Mouse (Mus musculus) limb, embryonic 15.5 days (tissue): ENCODE data around the gene Arhgap27. TPM values are rescaled to one million over a fixed set of nuclear protein-coding genes. Genes with fewer than 3 reads are reported as not detected.
"Not testable (repeated sequence)": the region's sequence is repeated elsewhere in the genome, so short reads cannot be mapped to it uniquely, and the experiment has no call there.

Source experiments
- ATAC-seq: fragments of 200-750 bp; cut with Nextera tagmentation; 2 replicates; pipeline ENCODE4 v1.8.0; 2017; ENCODE audit warnings: low read depth, moderate TSS enrichment; ENCODE audit not compliant: insufficient number of reproducible peaks, low FRiP score, low TSS enrichment
- H3K27ac ChIP-seq: fragments of 300-500 bp; sonication (generic); 2 replicates; pipeline ENCODE4 v1.5.1; 2015; ENCODE audit warnings: moderate library complexity, mild to moderate bottlenecking, inconsistent platforms
- H3K27me3 ChIP-seq: fragments of 300-500 bp; sonication (generic); 2 replicates; pipeline ENCODE4 v1.6.1; 2015; ENCODE audit warnings: inconsistent platforms
- H3K36me3 ChIP-seq: fragments of 300-500 bp; sonication (generic); 2 replicates; pipeline ENCODE4 v1.6.1; 2015; ENCODE audit warnings: inconsistent platforms
- H3K4me1 ChIP-seq: fragments of 300-500 bp; sonication (generic); 2 replicates; pipeline ENCODE4 v1.6.1; 2015; ENCODE audit warnings: inconsistent platforms
- H3K4me2 ChIP-seq: fragments of 300-500 bp; sonication (generic); 2 replicates; pipeline ENCODE4 v1.6.1; 2015; ENCODE audit warnings: mild to moderate bottlenecking, inconsistent platforms
- H3K4me3 ChIP-seq: fragments of 300-500 bp; sonication (generic); 2 replicates; pipeline ENCODE4 v1.5.1; 2015; ENCODE audit warnings: mild to moderate bottlenecking, inconsistent platforms
- H3K9ac ChIP-seq: fragments of 300-500 bp; sonication (generic); 2 replicates; pipeline ENCODE4 v1.6.1; 2015; ENCODE audit warnings: inconsistent platforms
- H3K9me3 ChIP-seq: fragments of 300-500 bp; sonication (generic); 2 replicates; pipeline ENCODE4 v1.6.1; 2016; ENCODE audit warnings: inconsistent platforms
- WGBS: fragments of 180-500 bp; shearing (Covaris S2); methylation state at CpG from one replicate; pipeline ENCODE4 v1.1.7; 2015; 5-methylcytosine and 5-hydroxymethylcytosine counted together
- polyA plus RNA-seq: library from polyadenylated mRNA; unstranded; fragments of >200 nt; fragmentation: Nextera tagmentation; extraction: Ambion mirVana; gene quantifications from 2 replicates; pipeline ENCODE4 v1.2.1, GENCODE M21; 2015

Gene Arhgap27
- polyA plus RNA-seq, 1 experiment from 2014 or later, result 14.0 TPM

DNA sequence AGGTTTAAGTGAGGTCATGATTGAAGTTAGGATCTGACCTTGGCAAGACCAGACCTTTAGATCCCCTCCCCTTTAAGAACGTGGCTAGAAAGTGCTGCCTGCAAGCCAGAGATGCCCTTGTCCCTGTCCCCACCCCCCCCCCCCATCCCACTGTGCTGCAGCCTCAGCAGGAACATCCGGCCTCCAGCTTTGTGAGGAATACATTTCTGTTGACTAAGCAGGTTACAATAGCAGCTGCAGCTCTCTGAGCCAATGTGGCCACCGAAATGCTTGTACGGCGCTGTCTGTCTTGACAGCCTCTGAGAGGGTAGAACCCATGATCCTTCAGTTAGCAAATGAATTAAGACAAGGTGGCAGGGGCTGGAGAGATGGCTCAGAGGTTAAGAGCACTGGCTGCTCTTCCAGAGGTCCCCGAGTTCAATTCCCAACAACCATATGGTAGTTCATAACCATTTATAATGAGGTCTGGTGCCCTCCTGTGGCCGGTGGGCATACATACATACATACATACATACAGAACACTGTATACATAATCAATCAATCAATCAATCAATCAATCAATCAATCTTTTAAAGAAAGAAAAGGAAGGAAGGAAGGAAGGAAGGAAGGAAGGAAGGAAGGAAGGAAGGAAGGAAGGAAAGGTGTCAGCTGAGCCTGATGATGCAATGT lies 32.7 kb downstream of the Arhgap27 start:
- Histone ChIP-seq H3K4me2 (no peak overlapping the region), H3K27ac (no peak overlapping the region), H3K9ac (no peak overlapping the region), H3K27me3 (peaks cover 38% of the 10 kb centered on the region), H3K36me3 (no peaks in the 10 kb centered on the region), H3K4me3 (no peak overlapping the region), H3K9me3 (no peaks in the 10 kb centered on the region), H3K4me1 (peaks cover 32% of the 10 kb centered on the region)
- 69% methylated on average over 7 of the region's 7 CpGs for WGBS
- ATAC-seq, result no peak

DNA sequence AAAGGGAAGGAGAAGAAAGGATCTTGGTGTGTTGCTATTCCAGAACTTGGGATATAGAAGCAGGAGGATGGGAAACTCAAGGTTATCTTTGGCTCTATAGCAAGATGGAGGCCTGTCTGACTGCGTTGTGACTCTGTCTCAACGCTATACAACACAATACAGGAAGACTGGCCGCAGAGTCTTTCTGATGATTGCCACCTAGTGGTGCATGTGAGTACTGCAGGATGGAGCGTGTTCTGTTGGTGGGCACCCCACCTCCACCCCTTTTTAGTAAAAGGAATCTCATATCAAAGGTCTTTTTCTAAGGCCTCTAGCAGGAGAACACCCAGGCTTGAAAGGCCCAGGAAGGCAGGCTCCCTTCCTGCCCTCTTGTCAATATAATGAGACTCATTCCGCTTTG lies 36.5 kb downstream of the Arhgap27 start:
- Histone ChIP-seq H3K4me1 (peaks cover 21% of the 10 kb centered on the region), H3K9ac (no peak overlapping the region), H3K4me3 (no peak overlapping the region), H3K36me3 (no peaks in the 10 kb centered on the region), H3K27ac (no peak overlapping the region), H3K27me3 (peaks cover 12% of the 10 kb centered on the region), H3K9me3 (no peaks in the 10 kb centered on the region), H3K4me2 (no peak overlapping the region)
- ATAC-seq, result no peak
- 13% methylated on average over 5 of the region's 5 CpGs for WGBS

DNA sequence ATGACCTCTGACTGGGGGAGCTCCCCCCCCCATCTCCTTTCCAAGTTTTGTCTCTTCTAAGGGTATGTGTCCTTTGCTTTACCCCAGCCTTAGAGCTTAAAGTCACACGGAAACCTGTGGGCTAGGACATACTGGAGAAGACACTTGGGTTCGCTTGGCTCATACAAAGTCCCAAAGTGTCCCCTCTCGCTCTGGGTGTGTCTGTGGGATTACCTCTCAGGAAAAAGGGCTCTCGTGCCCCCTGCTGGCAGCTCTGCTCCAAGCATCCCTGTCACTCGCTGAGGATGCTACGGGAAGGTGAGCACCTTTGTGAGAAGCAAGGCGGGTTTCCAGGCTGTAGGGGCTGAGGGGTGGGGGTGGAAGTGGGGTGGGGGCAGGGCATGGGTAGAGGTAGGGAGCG lies 38.3 kb downstream of the Arhgap27 start:
- Histone ChIP-seq H3K4me3 (no peak overlapping the region), H3K27me3 (peaks cover 7% of the 10 kb centered on the region; the same call in 1 of the 2 replicates), H3K9ac (no peak overlapping the region), H3K9me3 (no peaks in the 10 kb centered on the region), H3K4me1 (peaks cover 21% of the 10 kb centered on the region), H3K4me2 (no peak overlapping the region), H3K36me3 (no peaks in the 10 kb centered on the region), H3K27ac (no peak overlapping the region)
- WGBS, result 15% methylated on average over 8 of the region's 8 CpGs
- ATAC-seq, result no peak

DNA sequence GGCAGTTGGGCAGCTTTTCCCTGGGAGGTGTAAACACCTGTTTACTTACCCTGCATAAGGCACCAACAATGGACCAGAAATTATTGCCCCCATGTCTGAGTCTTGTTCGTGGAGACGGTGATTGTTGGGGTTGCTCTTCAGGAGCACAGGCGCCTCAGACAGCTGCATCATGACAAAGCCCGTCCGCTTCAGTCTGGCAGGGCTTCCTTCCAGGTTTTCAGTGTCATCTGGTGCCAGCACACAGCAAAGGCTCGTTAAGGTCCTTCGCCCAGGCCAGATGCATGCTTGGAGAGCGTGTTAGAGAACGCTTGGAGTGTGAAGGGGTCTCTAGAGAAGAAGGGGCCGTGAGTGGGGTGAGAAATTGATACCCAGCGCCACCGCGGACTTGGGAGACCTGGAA lies 38.8 kb downstream of the Arhgap27 start:
- ATAC-seq, result no peak
- Histone ChIP-seq H3K4me1 (peaks cover 23% of the 10 kb centered on the region), H3K4me3 (no peak overlapping the region), H3K27ac (no peak overlapping the region), H3K9ac (no peak overlapping the region), H3K9me3 (no peaks in the 10 kb centered on the region), H3K36me3 (no peaks in the 10 kb centered on the region), H3K4me2 (no peak overlapping the region), H3K27me3 (peaks cover 7% of the 10 kb centered on the region; the same call in 1 of the 2 replicates)
- WGBS, result 41% methylated on average over 13 of the region's 13 CpGs

DNA sequence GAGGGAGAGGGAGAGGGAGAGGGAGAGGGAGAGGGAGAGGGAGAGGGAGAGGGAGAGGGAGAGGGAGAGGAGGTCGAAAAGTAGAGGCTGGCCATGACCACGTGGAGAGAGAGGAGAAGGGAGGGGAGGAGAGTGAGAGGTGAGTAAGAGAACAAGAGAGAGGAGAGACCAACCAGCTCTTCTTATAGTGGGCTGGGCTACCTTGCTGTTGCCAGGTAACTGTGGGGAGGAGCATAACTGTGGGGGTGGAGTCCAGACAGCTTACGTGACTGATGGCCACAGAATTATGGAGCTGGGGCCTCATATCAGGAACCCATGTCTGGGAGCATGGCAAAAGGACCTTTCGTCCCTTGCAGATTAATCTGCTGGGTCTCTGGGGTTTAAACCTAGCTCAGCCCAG lies 40.7 kb downstream of the Arhgap27 start:
- peaks cover 23% of the 10 kb centered on the region for H3K4me1 ChIP-seq
- H3K27ac ChIP-seq, ATAC-seq, H3K27me3 ChIP-seq, H3K4me2 ChIP-seq, H3K4me3 ChIP-seq, H3K9me3 ChIP-seq, H3K9ac ChIP-seq, H3K36me3 ChIP-seq: not testable (repeated sequence)
- WGBS, result 35% methylated on average over 4 of the region's 4 CpGs

DNA sequence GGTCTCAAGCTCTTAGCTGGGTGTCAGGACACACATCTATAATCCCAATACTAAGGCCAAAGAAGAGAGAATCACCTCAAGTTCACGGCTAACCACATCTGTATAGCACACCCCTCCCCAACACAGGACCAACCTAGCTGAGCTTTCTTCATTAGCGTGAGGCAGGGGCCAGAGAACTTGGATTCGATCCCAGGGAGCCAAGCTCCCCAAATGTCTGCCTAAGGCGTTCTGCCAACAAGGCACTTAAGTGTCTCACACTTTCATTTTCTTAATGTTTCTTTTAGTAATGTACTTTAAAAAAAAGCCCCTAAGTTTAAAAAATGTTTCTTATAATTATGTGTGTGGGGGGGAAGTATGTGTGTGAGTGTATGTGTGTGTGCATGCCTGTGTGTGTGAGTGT lies 42.8 kb downstream of the Arhgap27 start:
- Histone ChIP-seq H3K9ac (no peak overlapping the region), H3K4me3 (no peak overlapping the region), H3K27ac (no peak overlapping the region), H3K9me3 (no peaks in the 10 kb centered on the region), H3K4me2 (no peak overlapping the region), H3K36me3 (no peaks in the 10 kb centered on the region), H3K27me3 (0 out of 2 replicates have a peak, but pooled peaks cover 7% of the 10 kb centered on the region), H3K4me1 (peaks cover 23% of the 10 kb centered on the region)
- 27% methylated on average over 4 of the region's 4 CpGs for WGBS
- ATAC-seq, result no peak

DNA sequence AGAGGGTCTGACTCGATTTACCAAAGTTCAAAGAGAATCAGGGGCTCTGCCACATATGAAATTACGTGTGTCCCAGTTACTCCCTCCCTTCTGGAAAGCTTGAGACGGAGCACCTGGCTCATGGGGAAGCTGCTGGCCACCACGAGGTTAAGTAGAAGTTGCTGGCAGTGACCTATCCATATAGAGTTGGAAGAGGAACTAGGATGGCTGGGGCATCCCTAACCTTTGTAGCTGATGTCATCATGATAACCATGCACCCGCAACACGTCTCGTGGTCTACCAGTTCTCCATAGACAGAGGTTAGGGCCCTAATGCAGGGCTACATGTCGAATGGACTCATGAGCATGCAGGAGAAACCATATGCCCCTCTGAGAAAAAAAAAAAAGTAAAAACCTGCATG lies 43.3 kb downstream of the Arhgap27 start:
- H3K4me3 ChIP-seq, result no peak overlapping the region
- H3K9me3 ChIP-seq, result no peaks in the 10 kb centered on the region
- WGBS, result 82% methylated on average over 8 of the region's 8 CpGs
- no peaks in the 10 kb centered on the region for H3K36me3 ChIP-seq
- ATAC-seq, result no peak
- H3K4me2 ChIP-seq, result no peak overlapping the region
- H3K9ac ChIP-seq, result no peak overlapping the region
- no peak overlapping the region for H3K27ac ChIP-seq
- peaks cover 23% of the 10 kb centered on the region for H3K4me1 ChIP-seq
- 0 out of 2 replicates have a peak, but pooled peaks cover 7% of the 10 kb centered on the region for H3K27me3 ChIP-seq

DNA sequence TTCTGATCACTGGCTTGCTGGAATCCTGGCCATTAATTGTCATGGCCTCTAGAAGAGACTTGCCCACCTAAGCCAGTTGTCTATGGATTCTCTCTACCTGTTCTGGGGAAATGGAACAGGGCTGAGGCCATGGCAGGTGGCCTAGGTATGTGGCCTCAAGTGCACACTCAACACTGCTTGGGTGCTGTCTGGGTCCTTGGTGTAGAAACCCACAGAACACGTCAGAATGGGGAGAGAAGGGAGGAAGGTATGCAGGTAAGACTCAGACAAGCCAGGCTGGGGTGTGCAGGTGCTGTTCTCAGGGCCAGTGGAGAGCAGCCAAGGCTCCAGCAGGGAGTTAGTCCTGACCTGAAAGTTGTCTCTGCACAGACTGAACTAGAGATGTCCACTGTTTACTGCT lies 45.5 kb downstream of the Arhgap27 start:
- no peak overlapping the region for H3K4me2 ChIP-seq
- WGBS, result 50% methylated on average over 1 of the region's 1 CpGs
- H3K27me3 ChIP-seq, result no peaks in the 10 kb centered on the region
- no peaks in the 10 kb centered on the region for H3K9me3 ChIP-seq
- no peak overlapping the region for H3K4me3 ChIP-seq
- peaks cover 16% of the 10 kb centered on the region; the same call in 1 of the 2 replicates for H3K4me1 ChIP-seq
- no peak overlapping the region for H3K9ac ChIP-seq
- H3K36me3 ChIP-seq, result no peaks in the 10 kb centered on the region
- no peak for ATAC-seq
- H3K27ac ChIP-seq, result no peak overlapping the region

DNA sequence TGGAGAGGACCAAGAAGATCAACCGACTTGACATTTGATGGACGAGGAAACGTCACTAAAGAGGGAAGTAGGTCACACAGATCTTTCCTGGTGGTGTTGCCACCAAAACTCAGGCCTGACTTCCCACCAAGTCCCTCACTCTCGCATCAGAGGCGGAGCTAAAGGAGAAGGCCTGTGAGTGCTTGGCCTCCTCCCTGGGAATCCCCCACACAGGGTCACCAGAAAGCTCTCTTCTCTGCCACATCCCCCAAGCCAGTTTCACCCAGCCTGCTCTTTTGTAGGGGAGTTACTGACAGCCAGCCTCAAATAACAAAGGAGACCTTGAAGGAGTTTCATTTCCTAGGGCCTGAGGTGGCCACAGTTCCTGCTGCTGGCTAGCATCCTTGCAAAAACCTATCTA lies 48.1 kb downstream of the Arhgap27 start:
- no peaks in the 10 kb centered on the region for H3K27me3 ChIP-seq
- no peaks in the 10 kb centered on the region for H3K9me3 ChIP-seq
- no peak overlapping the region for H3K4me2 ChIP-seq
- no peak overlapping the region for H3K27ac ChIP-seq
- ATAC-seq, result no peak
- H3K36me3 ChIP-seq, result no peaks in the 10 kb centered on the region
- H3K4me3 ChIP-seq, result no peak overlapping the region
- 83% methylated on average over 5 of the region's 5 CpGs for WGBS
- peaks cover 18% of the 10 kb centered on the region for H3K4me1 ChIP-seq
- no peak overlapping the region for H3K9ac ChIP-seq

DNA sequence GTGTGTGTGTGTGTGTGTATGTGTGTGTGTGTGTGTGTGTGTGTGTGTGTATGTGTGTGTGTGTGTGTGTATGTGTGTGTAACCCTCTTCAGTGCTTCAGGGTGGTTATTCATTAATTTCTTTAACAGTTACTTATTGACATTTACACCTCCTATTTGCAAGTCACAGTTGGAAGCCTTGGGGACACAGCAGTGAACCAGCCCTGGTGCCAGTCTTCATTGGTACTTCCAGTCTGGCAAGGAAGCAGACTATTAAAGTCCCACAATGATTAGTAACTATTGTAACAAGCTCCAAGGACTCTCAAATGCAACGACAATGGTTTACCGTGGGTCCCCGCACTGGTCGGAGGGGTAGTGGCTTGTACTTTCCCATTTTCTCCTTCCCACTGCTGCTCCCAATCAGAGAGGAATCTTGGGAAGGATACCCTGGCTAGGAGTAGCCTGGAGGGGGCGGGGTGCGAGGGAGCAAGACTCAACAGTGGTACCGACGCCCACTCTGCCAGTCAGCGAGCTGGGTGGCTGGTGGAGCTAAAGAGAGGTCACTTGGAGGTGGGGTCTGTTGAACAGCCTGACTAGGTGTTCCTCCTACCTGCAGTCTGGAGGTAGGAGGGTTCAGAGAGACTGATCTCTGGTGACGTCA lies 48.6 kb downstream of the Arhgap27 start:
- Histone ChIP-seq H3K4me1 (peaks cover 14% of the 10 kb centered on the region), H3K4me3 (no peak overlapping the region), H3K9me3 (no peaks in the 10 kb centered on the region), H3K27me3 (no peaks in the 10 kb centered on the region), H3K36me3 (no peaks in the 10 kb centered on the region), H3K27ac (no peak overlapping the region), H3K9ac (no peak overlapping the region), H3K4me2 (no peak overlapping the region)
- no peak for ATAC-seq
- 72% methylated on average over 10 of the region's 10 CpGs for WGBS

DNA sequence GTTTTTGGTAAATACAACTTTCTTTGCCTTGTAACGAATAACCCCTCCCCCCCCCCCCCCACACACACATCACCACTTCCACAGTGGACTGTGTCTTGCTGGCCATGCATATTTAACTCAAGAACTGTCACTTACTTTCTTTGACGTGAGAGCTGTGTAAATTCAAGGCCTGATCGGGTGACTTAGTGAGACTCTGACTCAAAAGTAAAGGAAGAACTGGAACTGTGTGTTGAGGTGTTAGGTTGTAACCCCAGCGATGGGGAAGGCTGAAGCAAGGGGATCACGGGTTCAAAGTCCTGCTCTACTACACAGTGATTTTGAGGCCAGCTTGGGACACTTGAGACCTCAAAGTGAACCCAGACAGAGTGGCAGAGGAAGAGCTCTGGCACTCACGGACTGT lies 50.0 kb downstream of the Arhgap27 start:
- 78% methylated on average over 6 of the region's 6 CpGs for WGBS
- H3K27me3 ChIP-seq, result no peaks in the 10 kb centered on the region
- H3K9me3 ChIP-seq, result no peaks in the 10 kb centered on the region
- H3K4me1 ChIP-seq, result peaks cover 14% of the 10 kb centered on the region
- no peaks in the 10 kb centered on the region for H3K36me3 ChIP-seq
- ATAC-seq, result no peak
- no peak overlapping the region for H3K9ac ChIP-seq
- no peak overlapping the region for H3K4me2 ChIP-seq
- no peak overlapping the region for H3K27ac ChIP-seq
- no peak overlapping the region for H3K4me3 ChIP-seq

DNA sequence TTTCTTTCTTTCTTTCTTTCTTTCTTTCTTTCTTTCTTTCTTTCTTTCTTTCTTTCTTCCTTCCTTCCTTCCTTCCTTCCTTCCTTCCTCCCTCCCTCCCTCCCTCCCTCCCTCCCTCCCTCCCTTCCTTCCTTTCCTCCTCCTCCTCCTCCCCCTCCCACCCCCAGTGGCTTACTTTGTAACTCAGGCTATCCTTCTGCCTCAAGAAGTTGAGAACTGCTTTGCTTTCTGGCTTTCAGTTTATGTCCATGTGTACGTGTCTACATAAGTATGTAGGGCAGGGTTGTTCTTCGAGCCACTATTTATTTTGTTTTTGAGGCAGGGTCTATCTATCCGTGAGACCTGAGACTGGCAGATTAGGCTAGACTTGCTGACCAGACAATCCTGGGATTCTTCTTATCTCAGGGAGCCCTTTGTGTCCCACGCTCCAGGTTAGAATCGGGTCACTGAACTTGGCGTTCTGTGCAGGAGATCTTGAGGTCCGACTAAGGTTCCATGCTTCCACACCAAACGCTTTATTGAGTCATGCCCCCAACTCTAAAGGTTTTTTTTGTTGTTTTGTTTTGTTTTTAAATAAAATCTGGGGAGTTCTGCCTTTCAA lies 50.7 kb downstream of the Arhgap27 start:
- H3K27ac ChIP-seq, result peak overlapping the region; percentile 88
- no peak overlapping the region; the same call in 1 of the 2 replicates for H3K4me2 ChIP-seq
- WGBS, result 68% methylated on average over 8 of the region's 8 CpGs

More for the DNA sequence above, 50.7 kb downstream of the Arhgap27 start:
- H3K9me3 ChIP-seq, result no peaks in the 10 kb centered on the region
- H3K9ac ChIP-seq, result no peak overlapping the region
- no peak overlapping the region for H3K4me3 ChIP-seq
- H3K36me3 ChIP-seq, result no peaks in the 10 kb centered on the region
- peaks cover 18% of the 10 kb centered on the region for H3K4me1 ChIP-seq
- H3K27me3 ChIP-seq, result no peaks in the 10 kb centered on the region
- no peak for ATAC-seq
